Mouse (Mus musculus): ENCODE measurements around the gene Cage1. TPM values are rescaled to one million over a fixed set of nuclear protein-coding genes. Genes with fewer than 3 reads are reported as not detected.

Gene Cage1
- polyA plus RNA-seq, 1 experiment from 2014 or later = 1.6 TPM

- WGBS = 44% methylated on average over 17 of the region's 17 CpGs
- Histone ChIP-seq H3K4me2 (no peak overlapping the region), H3K9ac (replicated peaks) (no peak overlapping the region), H3K27me3 (0 out of 2 replicates have a peak, but pooled peaks cover 7% of the 10 kb centered on the region), H3K4me1 (replicated peaks) (peaks cover 29% of the 10 kb centered on the region), H3K4me3 (replicated peaks) (no peak overlapping the region), H3K27ac (no peak overlapping the region), H3K9me3 (no peaks in the 10 kb centered on the region), H3K36me3 (no peaks in the 10 kb centered on the region)
- no peak for ATAC-seq (ENCODE audit: insufficient number of reproducible peaks, insufficient read depth, low FRiP score, low TSS enrichment, low read depth)
Measured at GRCm38 (mm10) chr13:37965126-37965914, 71.5 kb downstream of the Cage1 start.

GRCm38 (mm10) chr13:37964128-37965087 is 72.5 kb downstream of the Cage1 start:
- Histone ChIP-seq H3K9ac (replicated peaks) (no peak overlapping the region), H3K4me2 (peak overlapping the region; percentile 63), H3K4me1 (replicated peaks) (peaks cover 29% of the 10 kb centered on the region), H3K27me3 (0 out of 2 replicates have a peak, but pooled peaks cover 7% of the 10 kb centered on the region), H3K4me3 (replicated peaks) (peak overlapping the region; percentile 41), H3K9me3 (no peaks in the 10 kb centered on the region), H3K36me3 (no peaks in the 10 kb centered on the region), H3K27ac (no peak overlapping the region)
- no peak for ATAC-seq (ENCODE audit: insufficient number of reproducible peaks, insufficient read depth, low FRiP score, low TSS enrichment, low read depth)
- WGBS = 49% methylated on average over 20 of the region's 20 CpGs

GRCm38 (mm10) chr13:37963354-37964007 is 73.4 kb downstream of the Cage1 start:
- peak overlapping the region; percentile 63 for H3K4me2 ChIP-seq
- H3K9me3 ChIP-seq = peaks cover 6% of the 10 kb centered on the region; the same call in 1 of the 2 replicates
- H3K9ac ChIP-seq (replicated peaks) = peak overlapping the region; percentile 60
- ATAC-seq (ENCODE audit: insufficient number of reproducible peaks, insufficient read depth, low FRiP score, low TSS enrichment, low read depth) = no peak
- 1% methylated on average over 12 of the region's 12 CpGs for WGBS
- no peak overlapping the region for H3K27ac ChIP-seq
- no peaks in the 10 kb centered on the region for H3K36me3 ChIP-seq
- H3K4me3 ChIP-seq (replicated peaks) = peak overlapping the region; percentile 41
- H3K27me3 ChIP-seq = 0 out of 2 replicates have a peak, but pooled peaks cover 7% of the 10 kb centered on the region
- H3K4me1 ChIP-seq (replicated peaks) = peaks cover 29% of the 10 kb centered on the region

- Histone ChIP-seq H3K27ac (no peak overlapping the region), H3K4me2 (no peak overlapping the region)
- ATAC-seq (ENCODE audit: insufficient number of reproducible peaks, insufficient read depth, low FRiP score, low TSS enrichment, low read depth) = no peak
Measured at GRCm38 (mm10) chr13:37962541-37962940, 74.3 kb downstream of the Cage1 start.

GRCm38 (mm10) chr13:37959936-37960335 is 76.9 kb downstream of the Cage1 start:
- H3K4me3 ChIP-seq (replicated peaks) = no peak overlapping the region
- peaks cover 6% of the 10 kb centered on the region; the same call in 1 of the 2 replicates for H3K9me3 ChIP-seq
- no peak for ATAC-seq (ENCODE audit: insufficient number of reproducible peaks, insufficient read depth, low FRiP score, low TSS enrichment, low read depth)
- peaks cover 12% of the 10 kb centered on the region for H3K4me1 ChIP-seq (replicated peaks)
- 0 out of 2 replicates have a peak, but pooled peaks cover 4% of the 10 kb centered on the region for H3K27me3 ChIP-seq
- WGBS = 83% methylated on average over 7 of the region's 7 CpGs
- no peak overlapping the region for H3K9ac ChIP-seq (replicated peaks)
- H3K27ac ChIP-seq = no peak overlapping the region
- no peak overlapping the region for H3K4me2 ChIP-seq
- H3K36me3 ChIP-seq = no peaks in the 10 kb centered on the region

More at GRCm38 (mm10) chr13:37962541-37962940, 74.3 kb downstream of the Cage1 start:
- Histone ChIP-seq H3K36me3 (no peaks in the 10 kb centered on the region), H3K9ac (replicated peaks) (no peak overlapping the region), H3K4me1 (replicated peaks) (peaks cover 28% of the 10 kb centered on the region), H3K4me3 (replicated peaks) (no peak overlapping the region), H3K9me3 (peaks cover 6% of the 10 kb centered on the region; the same call in 1 of the 2 replicates), H3K27me3 (0 out of 2 replicates have a peak, but pooled peaks cover 7% of the 10 kb centered on the region)
- 76% methylated on average over 9 of the region's 9 CpGs for WGBS

- peaks cover 8% of the 10 kb centered on the region for H3K4me1 ChIP-seq (replicated peaks)
- no peak overlapping the region for H3K4me3 ChIP-seq (replicated peaks)
Measured at GRCm38 (mm10) chr13:37959239-37959907, 77.5 kb downstream of the Cage1 start.

GRCm38 (mm10) chr13:37958498-37959238 is 78.2 kb downstream of the Cage1 start:
- H3K4me1 ChIP-seq (replicated peaks) = peaks cover under 1% of the 10 kb centered on the region; the same call in 1 of the 2 replicates

More at GRCm38 (mm10) chr13:37959239-37959907, 77.5 kb downstream of the Cage1 start:
- ATAC-seq (ENCODE audit: insufficient number of reproducible peaks, insufficient read depth, low FRiP score, low TSS enrichment, low read depth) = no peak
- no peak overlapping the region for H3K9ac ChIP-seq (replicated peaks)
- WGBS = 80% methylated on average over 15 of the region's 15 CpGs
- H3K36me3 ChIP-seq = no peaks in the 10 kb centered on the region
- peaks cover 6% of the 10 kb centered on the region; the same call in 1 of the 2 replicates for H3K9me3 ChIP-seq
- no peak overlapping the region for H3K27ac ChIP-seq
- H3K27me3 ChIP-seq = no peaks in the 10 kb centered on the region
- H3K4me2 ChIP-seq = no peak overlapping the region

More at GRCm38 (mm10) chr13:37958498-37959238, 78.2 kb downstream of the Cage1 start:
- Histone ChIP-seq H3K36me3 (no peaks in the 10 kb centered on the region), H3K27ac (no peak overlapping the region), H3K9me3 (peaks cover 6% of the 10 kb centered on the region; the same call in 1 of the 2 replicates), H3K9ac (replicated peaks) (no peak overlapping the region), H3K4me2 (no peak overlapping the region), H3K27me3 (no peaks in the 10 kb centered on the region), H3K4me3 (replicated peaks) (no peak overlapping the region)
- ATAC-seq (ENCODE audit: insufficient number of reproducible peaks, insufficient read depth, low FRiP score, low TSS enrichment, low read depth) = no peak
- 91% methylated on average over 18 of the region's 18 CpGs for WGBS

Small RNA genes lying within 50 kb of the gene (microRNA-seq; reads per million reads assigned to microRNA genes)
- not detected for gene Gm27387

Other genes with a start within 250 kb of the Cage1 start
- 128 and 134 TPM in 2 replicates for gene Ssr1, start 42.9 kb downstream of the Cage1 start, polyA plus RNA-seq (2016; fragmentation: Nextera tagmentation; extraction: Ambion mirVana)
- 68.6 and 73.3 TPM in 2 replicates for gene Riok1, start 74 bp downstream of the Cage1 start, polyA plus RNA-seq (2016; fragmentation: Nextera tagmentation; extraction: Ambion mirVana)
- gene Dsp, start 114.2 kb upstream of the Cage1 start, polyA plus RNA-seq (2016; fragmentation: Nextera tagmentation; extraction: Ambion mirVana) = 4.8 and 5.3 TPM in 2 replicates
- 38.3 and 43.8 TPM in 2 replicates for gene Snrnp48, start 167.9 kb upstream of the Cage1 start, polyA plus RNA-seq (2016; fragmentation: Nextera tagmentation; extraction: Ambion mirVana)